Mouse (Mus musculus): ENCODE measurements around the gene Gm43720.
"Not testable (repeated sequence)": the region's sequence is repeated elsewhere in the genome, so short reads cannot be mapped to it uniquely, and the experiment has no call there.

The Gm43720 gene

DNA sequence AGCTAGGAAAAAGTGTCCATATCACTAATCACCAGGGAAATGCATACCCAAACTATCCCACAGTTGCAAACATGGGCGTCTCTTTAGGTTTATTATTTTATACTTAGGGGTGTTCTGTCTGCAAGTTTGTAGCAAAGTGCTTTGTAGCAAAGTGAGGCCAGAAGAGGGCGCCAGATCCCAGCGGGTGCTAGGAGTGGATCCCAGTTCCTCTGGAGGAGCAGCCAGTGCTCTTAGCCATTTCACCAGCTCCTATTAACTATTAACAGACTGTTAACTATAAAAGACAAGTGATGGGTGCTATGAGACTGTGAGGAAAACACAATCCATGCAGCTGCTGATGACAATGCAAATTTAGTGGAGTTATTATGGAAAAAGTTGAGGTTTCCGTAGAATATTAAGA lies 57.6 kb downstream of the Gm43720 start:
- DNase-seq (ENCODE audit: extremely low read depth, low read depth, low spot score): no peak

DNA sequence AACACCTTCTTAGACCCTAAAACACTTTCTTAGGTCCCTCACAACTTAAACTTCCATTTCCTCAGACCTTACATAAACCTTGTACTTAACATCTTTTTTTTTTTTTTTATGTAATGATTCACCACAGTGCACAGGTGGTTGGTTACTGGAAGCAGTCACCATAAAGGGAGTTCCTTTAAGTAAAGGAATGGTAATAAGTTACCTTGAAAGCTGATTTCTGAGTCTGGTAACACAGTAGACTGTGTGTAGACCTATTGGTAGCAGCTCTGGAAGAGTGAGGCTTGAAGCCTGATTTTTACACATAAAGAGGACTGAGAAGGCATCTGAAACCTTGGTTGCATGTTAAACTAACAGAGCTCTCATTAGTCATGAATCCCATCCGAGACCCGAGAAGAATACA lies 59.9 kb downstream of the Gm43720 start:
- no peak for DNase-seq (ENCODE audit: extremely low read depth, low read depth, low spot score)

DNA sequence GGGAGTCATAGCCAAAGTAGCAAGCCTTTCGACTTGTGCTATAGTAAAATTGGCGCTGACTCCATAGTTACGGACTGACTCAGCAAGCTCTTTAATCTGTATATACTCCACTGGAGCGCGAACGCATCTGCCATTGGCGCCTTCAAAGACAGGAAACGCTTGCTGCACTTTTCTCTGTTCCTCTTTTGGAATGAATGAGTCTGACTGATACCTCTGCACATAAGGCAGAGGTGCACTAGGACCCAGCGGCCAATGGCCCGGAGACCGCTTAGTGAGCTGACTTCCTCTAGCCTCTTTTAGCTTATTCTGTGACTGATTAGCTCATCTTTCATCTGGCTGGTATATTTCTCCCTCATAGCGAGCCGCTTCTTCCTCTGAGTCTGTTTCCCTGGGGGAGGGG lies 63.1 kb downstream of the Gm43720 start:
- not testable (repeated sequence) for DNase-seq (ENCODE audit: extremely low read depth, low read depth, low spot score)

Data from fat pad, adult 2 months (tissue).